ENCODE assay signal across 8 mouse cellular contexts in the genomic region with DNA sequence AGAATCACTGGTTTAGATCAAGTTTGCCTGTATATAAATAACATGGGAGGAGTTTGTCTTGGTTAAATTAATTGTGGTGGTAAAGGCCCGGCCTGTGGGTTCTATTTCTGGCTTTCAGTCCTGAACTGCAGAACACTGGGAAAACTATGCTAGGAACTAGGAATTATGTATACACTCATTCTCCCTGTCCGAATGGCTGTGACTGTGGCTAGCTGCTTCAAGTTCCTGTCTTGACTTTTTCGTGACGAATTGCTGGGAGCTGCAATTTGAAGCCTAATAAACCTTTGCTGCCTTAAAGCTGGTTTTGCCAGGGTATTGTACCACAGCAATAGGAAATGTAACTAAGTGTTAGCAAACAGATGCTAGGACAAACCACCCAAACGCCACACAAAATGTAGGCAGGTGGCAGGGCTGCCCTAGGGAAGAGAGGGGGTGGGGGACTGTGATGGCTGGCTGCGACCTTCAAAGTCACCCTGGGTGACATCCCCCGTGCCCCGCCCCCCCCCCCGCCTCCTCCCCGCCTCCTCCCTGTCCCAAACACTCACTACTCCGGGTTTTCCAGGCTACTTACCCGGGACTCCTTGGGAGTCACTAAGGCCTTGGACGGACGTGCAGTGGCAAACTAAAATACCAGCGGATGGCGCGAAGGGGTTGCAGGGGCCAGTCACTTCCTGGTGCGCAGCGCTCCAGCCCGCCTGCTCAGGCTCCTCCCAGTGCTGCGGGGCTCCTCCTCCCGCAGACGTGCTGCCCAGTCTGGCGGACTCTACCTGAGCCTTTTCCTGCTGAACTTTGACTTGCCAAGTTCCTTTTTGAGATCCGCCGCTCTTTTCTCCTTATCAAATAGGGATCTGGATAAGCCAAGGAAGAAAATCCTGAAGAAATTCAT. TPM values are rescaled to one million over a fixed set of nuclear protein-coding genes. Genes with fewer than 3 reads are reported as not detected.
DNase-seq lines count a peak whose midpoint lies in the region; ATAC-seq and TF ChIP-seq lines count a peak whose summit lies in the region.

A gene (minus strand): TSS at position 710 of the 886 bp plus-strand sequence.

- H3K79me2 ChIP-seq in MEL (ENCODE audit: control insufficient read depth, insufficient read depth, low read length, poor library complexity), result peaks cover 15% of the 10 kb centered on the region

- ATAC-seq in forebrain, embryonic 14.5 days, result peak; percentile 91
- ATAC-seq in lung, postnatal 0 days, result peak; percentile 97

- H3K4me3 ChIP-seq in MEL (ENCODE audit: control insufficient read depth in 1 of 2, insufficient read depth in 1 of 2, low read depth in 2 of 2, low read length in 2 of 2), result peak within 1 kb of the TSS; percentile 91
- H3K4me3 ChIP-seq in forebrain, embryonic 14.5 days (ENCODE audit: low read depth, low read length), result peak within 1 kb of the TSS; percentile 33
- H3K4me3 ChIP-seq in lung, postnatal 0 days (ENCODE audit: low read depth, low read length), result peak within 1 kb of the TSS; percentile 40

- peak within 1 kb of the TSS; percentile 49 for H3K4me2 ChIP-seq in forebrain, embryonic 14.5 days (ENCODE audit: low read length)
- peak within 1 kb of the TSS; percentile 46 for H3K4me2 ChIP-seq in lung, postnatal 0 days (replicated peaks; ENCODE audit: low read depth, low read length)

- H3K27me3 ChIP-seq in MEL (ENCODE audit: control insufficient read depth in 1 of 2, insufficient read depth in 2 of 2, low read length in 2 of 2), result no peaks in the 10 kb centered on the region
- no peaks in the 10 kb centered on the region for H3K27me3 ChIP-seq in forebrain, embryonic 14.5 days (replicated peaks; ENCODE audit: control insufficient read depth, insufficient read depth, low read length)
- no peaks in the 10 kb centered on the region for H3K27me3 ChIP-seq in lung, postnatal 0 days (replicated peaks; ENCODE audit: insufficient read depth, low read length)

- no peaks in the 10 kb centered on the region for H3K9me3 ChIP-seq in MEL (replicated peaks; ENCODE audit: insufficient read depth, low read length)
- no peaks in the 10 kb centered on the region for H3K9me3 ChIP-seq in forebrain, embryonic 14.5 days (replicated peaks; ENCODE audit: control insufficient read depth, low read length)
- no peaks in the 10 kb centered on the region for H3K9me3 ChIP-seq in lung, postnatal 0 days (ENCODE audit: low read length)

- peak within 1 kb of the TSS; percentile 79 for H3K27ac ChIP-seq in MEL (ENCODE audit: control insufficient read depth, low read depth, low read length)
- no peak within 1 kb of the TSS for H3K27ac ChIP-seq in forebrain, embryonic 14.5 days (ENCODE audit: low read depth, low read length)
- H3K27ac ChIP-seq in lung, postnatal 0 days (ENCODE audit: low read length), result peak within 1 kb of the TSS; percentile 57

- 30% methylated on average over 24 of the region's 26 CpGs for WGBS in forebrain, embryonic 14.5 days
- 13% methylated on average over 25 of the region's 26 CpGs for whole genome bisulfite sequencing in large intestine, adult 2 months
- whole genome bisulfite sequencing in lung, postnatal 0 days, result 13% methylated on average over 22 of the region's 26 CpGs

- TF ChIP-seq EP300 in MEL (IDR thresholded peaks at IDR 0.05; ENCODE audit: low read depth in 1 of 2, low read length in 2 of 2), result peak in 1 of 2 experiments; percentile 41; a peak in 2 of 4 replicates
- no peak for TF ChIP-seq EP300 in lung, postnatal 0 days (IDR thresholded peaks at IDR 0.05)

- no peak for TF ChIP-seq RAD21 in MEL (IDR thresholded peaks at IDR 0.05; ENCODE audit: low read depth, low read length)

- peaks cover 12 to 13% of the 10 kb centered on the region in 2 experiments for H3K4me1 ChIP-seq in MEL (ENCODE audit: control insufficient read depth in 1 of 2, insufficient read depth in 2 of 2, low read length in 2 of 2)
- no peaks in the 10 kb centered on the region for H3K4me1 ChIP-seq in forebrain, embryonic 14.5 days (ENCODE audit: control insufficient read depth, insufficient read depth, low read length)
- no peaks in the 10 kb centered on the region for H3K4me1 ChIP-seq in lung, postnatal 0 days (ENCODE audit: insufficient read depth, low read depth, low read length)

- peaks cover 2 to 23% of the 10 kb centered on the region in 2 experiments; a peak in 3 of 4 replicates for H3K36me3 ChIP-seq in MEL (ENCODE audit: control insufficient read depth in 1 of 2, insufficient read depth in 2 of 2, low read length in 2 of 2)
- no peaks in the 10 kb centered on the region for H3K36me3 ChIP-seq in forebrain, embryonic 14.5 days (ENCODE audit: control insufficient read depth, insufficient read depth, low read length)
- no peaks in the 10 kb centered on the region for H3K36me3 ChIP-seq in lung, postnatal 0 days (ENCODE audit: insufficient read depth, low read length)

- peak; percentile 92 for DNase-seq in MEL (ENCODE audit: low read depth, low spot score)
- peak; percentile 48 for DNase-seq in cerebellum, adult 11 months
- peak; percentile 52 for DNase-seq in forebrain, embryonic 14.5 days (ENCODE audit: low spot score)
- peak; percentile 51 for DNase-seq in heart, postnatal 25 days (ENCODE audit: low spot score)
- DNase-seq in large intestine, adult 2 months (ENCODE audit: low read depth, low spot score), result peak; percentile 37
- peak; percentile 80 for DNase-seq in lung, postnatal 0 days (ENCODE audit: low spot score)
- peak; percentile 65 for DNase-seq in ovary, adult 18-20 months (ENCODE audit: low spot score)
- DNase-seq in thymus, postnatal 10 days (ENCODE audit: low spot score in 2 of 2), result peak; percentile 38 to 47

- TF ChIP-seq POLR2A in MEL (IDR thresholded peaks at IDR 0.05; ENCODE audit: control insufficient read depth in 1 of 2, insufficient read depth in 1 of 2, low read depth in 1 of 2, low read length in 2 of 2, poor library complexity in 1 of 2), result peak in 1 of 2 experiments; percentile 77; a peak in 2 of 4 replicates

- no peak for TF ChIP-seq CTCF in MEL (IDR thresholded peaks at IDR 0.05 in 2 of 3, conservative IDR thresholded peaks at IDR 0.05 in 1 of 3; ENCODE audit: control insufficient read depth in 1 of 3, insufficient read depth in 1 of 3, low read depth in 2 of 3, low read length in 3 of 3, poor library complexity in 1 of 3, severe bottlenecking in 1 of 3)
- no peak for TF ChIP-seq CTCF in lung, postnatal 0 days (IDR thresholded peaks at IDR 0.05)

- H3K9ac ChIP-seq in MEL (ENCODE audit: control insufficient read depth, low read depth, low read length, poor library complexity, severe bottlenecking), result peak within 1 kb of the TSS; percentile 89
- H3K9ac ChIP-seq in forebrain, embryonic 14.5 days (ENCODE audit: low read length), result peak within 1 kb of the TSS; percentile 41; the same call in 1 of the 2 replicates
- peak within 1 kb of the TSS; percentile 19; the same call in 1 of the 2 replicates for H3K9ac ChIP-seq in lung, postnatal 0 days (replicated peaks; ENCODE audit: low read depth)

- intact Hi-C loops in heart, postnatal 25 days (cut with DNase I), result no loop called here

TF ChIP-seq in MEL, 35 proteins besides CTCF, POLR2A, EP300 and RAD21 (continues in another document):
- peak; percentile 70; the same call in 1 of the 2 replicates for TF ChIP-seq SIN3A (IDR thresholded peaks at IDR 0.05; ENCODE audit: low read length)
- peak; percentile 33; the same call in 1 of the 2 replicates for TF ChIP-seq BHLHE40 (IDR thresholded peaks at IDR 0.05; ENCODE audit: borderline replicate concordance, low read depth, low read length)
- TF ChIP-seq CHD2 (IDR thresholded peaks at IDR 0.05; ENCODE audit: low read length), result peak; percentile 29
- peak; percentile 72 for TF ChIP-seq MAX (IDR thresholded peaks at IDR 0.05; ENCODE audit: low read length)
- TF ChIP-seq GABPA (IDR thresholded peaks at IDR 0.05; ENCODE audit: low read depth, low read length), result no peak
- 0 out of 2 replicates have a peak, but pooled peaks have one; percentile 19 for TF ChIP-seq MYC (IDR thresholded peaks at IDR 0.05; ENCODE audit: low read depth, low read length)
- peak; percentile 71 for TF ChIP-seq GATA1 (IDR thresholded peaks at IDR 0.05; ENCODE audit: low read depth, low read length)
- no peak for TF ChIP-seq MEF2A (IDR thresholded peaks at IDR 0.05; ENCODE audit: extremely low read depth, insufficient replicate concordance, low read depth, low read length, poor library complexity, severe bottlenecking)
- peak; percentile 82 for TF ChIP-seq E2F4 (IDR thresholded peaks at IDR 0.05; ENCODE audit: borderline replicate concordance, low read depth, low read length)
- TF ChIP-seq ZNF384 (IDR thresholded peaks at IDR 0.05; ENCODE audit: low read depth, low read length), result no peak
- TF ChIP-seq MAFK (IDR thresholded peaks at IDR 0.05; ENCODE audit: borderline replicate concordance, low read depth, low read length), result no peak
- TF ChIP-seq CHD1 (IDR thresholded peaks at IDR 0.05; ENCODE audit: low read depth, low read length), result no peak
- TF ChIP-seq TCF12 (IDR thresholded peaks at IDR 0.05; ENCODE audit: low read depth, low read length), result 0 out of 2 replicates have a peak, but pooled peaks have one; percentile 20
- no peak for TF ChIP-seq ETS1 (IDR thresholded peaks at IDR 0.05; ENCODE audit: low read depth, low read length)
- TF ChIP-seq ELF1 (IDR thresholded peaks at IDR 0.05; ENCODE audit: low read depth, low read length), result peak; percentile 97
- TF ChIP-seq NRF1 (IDR thresholded peaks at IDR 0.05; ENCODE audit: insufficient read depth, low read depth, low read length, poor library complexity, severe bottlenecking), result peak; percentile 63
- TF ChIP-seq ZMIZ1 (IDR thresholded peaks at IDR 0.05; ENCODE audit: low read depth, low read length), result peak; percentile 76; the same call in 1 of the 2 replicates
- TF ChIP-seq ZKSCAN1 (IDR thresholded peaks at IDR 0.05; ENCODE audit: low read depth, low read length), result 0 out of 2 replicates have a peak, but pooled peaks have one; percentile 8
- TF ChIP-seq RCOR1 (IDR thresholded peaks at IDR 0.05; ENCODE audit: low read depth, low read length), result 0 out of 2 replicates have a peak, but pooled peaks have one; percentile 31
- TF ChIP-seq MAZ (IDR thresholded peaks at IDR 0.05; ENCODE audit: low read depth, low read length), result peak; percentile 68; the same call in 1 of the 2 replicates
- no peak; the same call in 1 of the 2 replicates for TF ChIP-seq MXI1 (IDR thresholded peaks at IDR 0.05; ENCODE audit: low read depth, low read length)
- no peak for TF ChIP-seq UBTF (IDR thresholded peaks at IDR 0.05; ENCODE audit: borderline replicate concordance, insufficient read depth, low read depth, low read length)

RNA-seq across cellular contexts. Expression of the gene that starts here (rescaled TPM):
- total RNA-seq in MEL (2012; rRNA removed), result 19.2 and 19.8 TPM in 2 replicates
- 10 to 100 TPM in 1 of 2 experiments, not detected in 1; 36.4 TPM for polyA plus RNA-seq in MEL (2012; ENCODE audit: insufficient read depth in 1 of 2, insufficient read length in 2 of 2, low read depth in 1 of 2, low replicate concordance in 2 of 2, missing spikeins in 1 of 2)
- polyA plus RNA-seq in forebrain, embryonic 14.5 days (2014; fragmentation: Nextera tagmentation; extraction: Ambion mirVana), result 8.7 and 9.3 TPM in 2 replicates
- 10 to 100 TPM; 43.7 to 55.0 TPM for total RNA-seq in heart, postnatal 25 days (2021)
- 8.6 and 12.8 TPM in 2 replicates for polyA plus RNA-seq in large intestine, adult 2 months (2012; rRNA removed)
- 9.2 and 10.2 TPM in 2 replicates for polyA plus RNA-seq in lung, postnatal 0 days (2015; fragmentation: Nextera tagmentation; extraction: Ambion mirVana)

Comparison
In these comparisons a context has a peak if more than half of its experiments do, and no peak if none do; other contexts are left out.
1. DNase-seq: peak in every context shown above with its lines; median percentile 92 in MEL; 80 in lung, postnatal 0 days; 65 in ovary, adult 18-20 months; 52 in forebrain, embryonic 14.5 days; 51 in heart, postnatal 25 days; 48 in cerebellum, adult 11 months; 42 in thymus, postnatal 10 days; 37 in large intestine, adult 2 months.
2. H3K4me3 ChIP-seq: peak in every context shown above with its lines; median percentile 91 in MEL; 40 in lung, postnatal 0 days; 33 in forebrain, embryonic 14.5 days.
3. H3K9ac ChIP-seq: peak in every context shown above with its lines; median percentile 89 in MEL; 41 in forebrain, embryonic 14.5 days; 19 in lung, postnatal 0 days.